Mouse (Mus musculus): Measurements from ENCODE around the gene Rbfox3. TPM values are rescaled to one million over a fixed set of nuclear protein-coding genes. Genes with fewer than 3 reads are reported as not detected.
A peak's percentile ranks its signal among the peaks of the same experiment; 100 is the strongest.

Gene Rbfox3
- total RNA-seq (2014; rRNA removed) (41.2 and 60.3 TPM in 2 replicates), polyA plus RNA-seq (2015; fragmentation: Nextera tagmentation; extraction: Ambion mirVana) (72.5 and 73.3 TPM in 2 replicates)

- Histone ChIP-seq H3K4me1 (ENCODE audit: insufficient read depth, low read length) (peaks cover 4% of the 10 kb centered on the region), H3K9ac (replicated peaks; ENCODE audit: low read length, poor library complexity, severe bottlenecking) (no peak within 1 kb of the TSS), H3K4me2 (ENCODE audit: low read depth, low read length, poor library complexity, severe bottlenecking) (no peak within 1 kb of the TSS), H3K36me3 (ENCODE audit: insufficient read depth, low read length) (no peaks in the 10 kb centered on the region), H3K4me3 (ENCODE audit: low read depth, low read length) (no peak within 1 kb of the TSS), H3K27ac (ENCODE audit: low read depth, low read length) (no peak within 1 kb of the TSS), H3K27me3 (ENCODE audit: insufficient read depth, low read length) (no peaks in the 10 kb centered on the region), H3K9me3 (ENCODE audit: low read length) (no peaks in the 10 kb centered on the region)
- WGBS, result 56% methylated on average over 4 of the region's 4 CpGs
- TF ChIP-seq CTCF (IDR thresholded peaks at IDR 0.05), result peak; percentile 82
- DNase-seq (ENCODE audit: low spot score), result peak; percentile 85
- ATAC-seq (ENCODE audit: low FRiP score), result no peak
These were observed at the start of gene Rbfox3 for GRCm38 (mm10) chr11:118911307-118912070. TSS of gene Rbfox3 (minus strand) at chr11:118911597.

GRCm38 (mm10) chr11:118960649-118961048 is 49.3 kb upstream of the Rbfox3 start:
- no peak for TF ChIP-seq CTCF (IDR thresholded peaks at IDR 0.05)
- Histone ChIP-seq H3K27ac (ENCODE audit: low read depth, low read length) (0 out of 2 replicates have a peak overlapping the region, but pooled peaks have one; percentile 26), H3K9ac (replicated peaks; ENCODE audit: low read length, poor library complexity, severe bottlenecking) (no peak overlapping the region), H3K36me3 (ENCODE audit: insufficient read depth, low read length) (no peaks in the 10 kb centered on the region), H3K4me1 (ENCODE audit: insufficient read depth, low read length) (peaks cover 22% of the 10 kb centered on the region), H3K4me2 (ENCODE audit: low read depth, low read length, poor library complexity, severe bottlenecking) (no peak overlapping the region), H3K9me3 (ENCODE audit: low read length) (no peaks in the 10 kb centered on the region), H3K4me3 (ENCODE audit: low read depth, low read length) (no peak overlapping the region), H3K27me3 (ENCODE audit: insufficient read depth, low read length) (no peaks in the 10 kb centered on the region)
- ATAC-seq (ENCODE audit: low FRiP score) (peak; percentile 18), DNase-seq (ENCODE audit: low spot score) (peak; percentile 59)
- WGBS, result 26% methylated on average over 3 of the region's 3 CpGs

- Histone ChIP-seq H3K36me3 (ENCODE audit: insufficient read depth, low read length) (no peaks in the 10 kb centered on the region), H3K9ac (replicated peaks; ENCODE audit: low read length, poor library complexity, severe bottlenecking) (no peak overlapping the region), H3K4me3 (ENCODE audit: low read depth, low read length) (no peak overlapping the region), H3K27ac (ENCODE audit: low read depth, low read length) (0 out of 2 replicates have a peak overlapping the region, but pooled peaks have one; percentile 12), H3K4me2 (ENCODE audit: low read depth, low read length, poor library complexity, severe bottlenecking) (no peak overlapping the region), H3K27me3 (ENCODE audit: insufficient read depth, low read length) (no peaks in the 10 kb centered on the region), H3K9me3 (ENCODE audit: low read length) (no peaks in the 10 kb centered on the region), H3K4me1 (ENCODE audit: insufficient read depth, low read length) (peaks cover 18% of the 10 kb centered on the region)
- DNase-seq (ENCODE audit: low spot score), result peak; percentile 82
- TF ChIP-seq CTCF (IDR thresholded peaks at IDR 0.05), result no peak
- 36% methylated on average over 14 of the region's 14 CpGs for WGBS
- ATAC-seq (ENCODE audit: low FRiP score), result peak; percentile 49; the same call in 1 of the 2 replicates
These were observed 45.7 kb upstream of the Rbfox3 start for GRCm38 (mm10) chr11:118957070-118957471.

- WGBS, result 42% methylated on average over 6 of the region's 6 CpGs
- no peak for ATAC-seq (ENCODE audit: low FRiP score)
These were observed 43.6 kb upstream of the Rbfox3 start for GRCm38 (mm10) chr11:118955016-118955415.

GRCm38 (mm10) chr11:118945868-118946267 is 34.5 kb upstream of the Rbfox3 start:
- no peaks in the 10 kb centered on the region for H3K27me3 ChIP-seq (ENCODE audit: insufficient read depth, low read length)
- no peaks in the 10 kb centered on the region for H3K9me3 ChIP-seq (ENCODE audit: low read length)
- H3K9ac ChIP-seq (replicated peaks; ENCODE audit: low read length, poor library complexity, severe bottlenecking), result no peak overlapping the region
- H3K4me1 ChIP-seq (ENCODE audit: insufficient read depth, low read length), result no peaks in the 10 kb centered on the region
- DNase-seq (ENCODE audit: low spot score) (no peak), ATAC-seq (ENCODE audit: low FRiP score) (no peak)
- WGBS, result 95% methylated on average over 8 of the region's 8 CpGs
- no peak for TF ChIP-seq CTCF (IDR thresholded peaks at IDR 0.05)
- H3K36me3 ChIP-seq (ENCODE audit: insufficient read depth, low read length), result no peaks in the 10 kb centered on the region
- H3K4me3 ChIP-seq (ENCODE audit: low read depth, low read length), result no peak overlapping the region
- no peak overlapping the region for H3K4me2 ChIP-seq (ENCODE audit: low read depth, low read length, poor library complexity, severe bottlenecking)
- H3K27ac ChIP-seq (ENCODE audit: low read depth, low read length), result no peak overlapping the region

More at GRCm38 (mm10) chr11:118955016-118955415, 43.6 kb upstream of the Rbfox3 start:
- Histone ChIP-seq H3K4me3 (ENCODE audit: low read depth, low read length) (no peak overlapping the region), H3K27me3 (ENCODE audit: insufficient read depth, low read length) (no peaks in the 10 kb centered on the region; the same call in 1 of the 2 replicates), H3K36me3 (ENCODE audit: insufficient read depth, low read length) (no peaks in the 10 kb centered on the region), H3K4me1 (ENCODE audit: insufficient read depth, low read length) (peaks cover 9% of the 10 kb centered on the region; the same call in 1 of the 2 replicates), H3K27ac (ENCODE audit: low read depth, low read length) (0 out of 2 replicates have a peak overlapping the region, but pooled peaks have one; percentile 18), H3K9me3 (ENCODE audit: low read length) (no peaks in the 10 kb centered on the region), H3K4me2 (ENCODE audit: low read depth, low read length, poor library complexity, severe bottlenecking) (no peak overlapping the region), H3K9ac (replicated peaks; ENCODE audit: low read length, poor library complexity, severe bottlenecking) (no peak overlapping the region)
- no peak for DNase-seq (ENCODE audit: low spot score)
- no peak for TF ChIP-seq CTCF (IDR thresholded peaks at IDR 0.05)

- Histone ChIP-seq H3K9ac (replicated peaks; ENCODE audit: low read length, poor library complexity, severe bottlenecking) (no peak overlapping the region), H3K4me1 (ENCODE audit: insufficient read depth, low read length) (no peaks in the 10 kb centered on the region), H3K9me3 (ENCODE audit: low read length) (no peaks in the 10 kb centered on the region), H3K27ac (ENCODE audit: low read depth, low read length) (no peak overlapping the region), H3K4me3 (ENCODE audit: low read depth, low read length) (no peak overlapping the region), H3K4me2 (ENCODE audit: low read depth, low read length, poor library complexity, severe bottlenecking) (no peak overlapping the region), H3K27me3 (ENCODE audit: insufficient read depth, low read length) (no peaks in the 10 kb centered on the region), H3K36me3 (ENCODE audit: insufficient read depth, low read length) (no peaks in the 10 kb centered on the region)
- 32% methylated on average over 5 of the region's 5 CpGs for WGBS
- DNase-seq (ENCODE audit: low spot score) (no peak), ATAC-seq (ENCODE audit: low FRiP score) (no peak)
- no peak for TF ChIP-seq CTCF (IDR thresholded peaks at IDR 0.05)
These were observed 29.9 kb upstream of the Rbfox3 start for GRCm38 (mm10) chr11:118941268-118941667.
